Mouse (Mus musculus) pancreas, adult 10 weeks (tissue): ENCODE data around the gene Nwd1. TPM values are rescaled to one million over a fixed set of nuclear protein-coding genes. Genes with fewer than 3 reads are reported as not detected.

Source experiments
- polyA plus RNA-seq: library from polyadenylated mRNA; stranded (reverse); fragments of 350-450 nt; fragmentation: Illumina TruSeq; extraction: RNeasy Lipid Tissue Mini Kit (QIAGEN cat#74804); gene quantifications from one replicate; pipeline ENCODE4 v1.2.3, GENCODE M21; 2015; ENCODE audit warnings: low read depth, low replicate concordance; ENCODE audit not compliant: insufficient read depth

Gene Nwd1
- polyA plus RNA-seq: not detected

DNA sequence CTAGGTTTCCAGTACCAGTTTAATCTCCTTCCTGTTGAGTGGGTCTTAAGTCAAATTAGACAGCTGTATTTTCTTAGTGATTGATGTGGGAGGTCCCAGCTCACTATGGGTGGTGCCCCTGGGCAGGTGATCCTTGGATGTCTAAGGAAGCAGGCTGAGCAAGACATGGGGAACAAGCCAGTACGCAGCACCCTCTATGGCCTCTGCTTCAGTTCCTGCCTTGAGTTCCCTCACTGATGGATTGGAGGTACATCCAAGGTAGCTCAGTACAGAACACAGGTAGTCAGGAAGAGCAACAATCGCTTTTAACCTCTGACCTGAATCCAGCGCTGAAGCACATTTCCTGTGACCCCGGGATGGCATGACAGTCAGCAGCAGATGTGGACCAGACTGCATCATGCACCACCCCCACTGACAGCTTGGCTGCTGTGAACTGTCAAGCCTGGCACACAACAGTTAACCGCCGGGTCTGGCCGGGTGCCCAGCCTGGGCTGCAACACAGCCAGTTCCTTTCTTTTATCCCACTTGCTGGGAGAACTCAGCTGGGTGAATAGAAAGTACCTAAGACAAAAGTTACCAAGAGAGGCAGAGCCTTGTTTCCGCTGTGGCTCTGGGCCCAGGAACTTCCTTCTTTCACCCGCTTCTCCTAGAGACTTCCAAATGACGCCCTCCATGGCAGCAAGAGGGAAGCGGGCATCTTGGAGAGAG lies at the start of gene Nwd1:
Nwd1 (plus strand) TSS at position 652 of the 708 bp plus-strand sequence.

GRCm38 (mm10) chr8:72722769-72723650 lies 76.5 kb downstream of the Nwd1 start, which contains the start of gene Sin3b:
Sin3b (plus strand) TSS chr8:72723285.

GRCm38 (mm10) chr8:72761322-72762051 lies 115.0 kb downstream of the Nwd1 start, which contains the start of gene F2rl3:
F2rl3 (plus strand) TSS chr8:72761880.

Other genes starting within 250 kb of the Nwd1 start
- gene Eps15l1, start 225.3 kb upstream of the Nwd1 start, polyA plus RNA-seq: 18.4 TPM
- gene Calr3, start 202.8 kb upstream of the Nwd1 start, polyA plus RNA-seq: not detected
- gene 1700030K09Rik, start 202.8 kb upstream of the Nwd1 start, polyA plus RNA-seq: 3.2 TPM
- gene Cherp, start 171.5 kb upstream of the Nwd1 start, polyA plus RNA-seq: 13.3 TPM
- 5.9 TPM for gene Slc35e1, start 154.1 kb upstream of the Nwd1 start, polyA plus RNA-seq
- gene Med26, start 98.4 kb upstream of the Nwd1 start, polyA plus RNA-seq: 1.6 TPM
- gene Smim7, start 75.6 kb upstream of the Nwd1 start, polyA plus RNA-seq: 18.3 TPM
- gene Tmem38a, start 74.7 kb upstream of the Nwd1 start, polyA plus RNA-seq: 6.5 TPM
- 17.4 TPM for gene Sin3b, start 76.6 kb downstream of the Nwd1 start, polyA plus RNA-seq
- 0.94 TPM for gene F2rl3, start 115.2 kb downstream of the Nwd1 start, polyA plus RNA-seq